Mouse (Mus musculus): Measurements from ENCODE around the gene Glipr2.

DNA sequence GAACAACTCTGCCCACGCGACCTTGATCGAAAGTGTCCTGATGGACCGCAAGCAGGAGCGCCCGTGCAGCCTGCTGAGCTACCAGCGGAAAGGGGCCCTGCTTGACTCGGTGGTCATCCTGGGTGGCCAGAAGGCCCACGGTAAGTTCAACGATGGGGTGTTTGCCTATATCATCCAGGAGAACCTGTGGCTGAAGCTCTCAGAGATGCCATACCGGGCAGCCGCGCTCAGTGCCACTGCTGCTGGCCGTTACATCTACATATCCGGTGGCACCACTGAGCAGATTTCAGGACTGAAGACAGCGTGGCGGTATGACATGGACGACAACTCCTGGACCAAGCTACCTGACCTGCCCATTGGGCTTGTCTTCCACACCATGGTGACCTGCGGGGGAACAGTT lies 27.1 kb downstream of the Glipr2 start:
- TF ChIP-seq CTCF (IDR thresholded peaks at IDR 0.05; ENCODE audit: low read depth) (no peak), EP300 (IDR thresholded peaks at IDR 0.05; ENCODE audit: low read depth) (no peak)

All from liver, embryonic 14.5 days (tissue).